Mouse (Mus musculus) liver, embryonic 13.5 days (tissue): ENCODE measurements around the gene Prm1. TPM values are rescaled to one million over a fixed set of nuclear protein-coding genes. Genes with fewer than 3 reads are reported as not detected.
"Not testable (repeated sequence)": the region's sequence is repeated elsewhere in the genome, so short reads cannot be mapped to it uniquely, and the experiment has no call there.

ENCODE experiments used
- ATAC-seq: fragments of 200-750 bp; cut with Nextera tagmentation; 2 replicates; pipeline ENCODE4 v1.8.0; 2017; ENCODE audit warnings: low read depth, mild to moderate bottlenecking, moderate number of reproducible peaks, moderate library complexity
- DNase-seq: peaks from one replicate; pipeline ENCODE4 v3.0.0; 2022
- H3K27ac ChIP-seq: fragments of 300-500 bp; sonication (generic); 2 replicates; pipeline ENCODE4 v1.5.1; 2015; ENCODE audit warnings: moderate library complexity, mild to moderate bottlenecking, inconsistent platforms
- H3K27me3 ChIP-seq: fragments of 300-500 bp; sonication (generic); 2 replicates; pipeline ENCODE4 v1.6.1; 2015; ENCODE audit warnings: mild to moderate bottlenecking, inconsistent platforms
- H3K36me3 ChIP-seq: fragments of 300-500 bp; sonication (generic); 2 replicates; pipeline ENCODE4 v1.6.1; 2015; ENCODE audit warnings: mild to moderate bottlenecking, inconsistent platforms
- H3K4me1 ChIP-seq: fragments of 300-500 bp; sonication (generic); replicated peaks from 2 replicates; pipeline ENCODE4 v1.6.1; 2015; ENCODE audit warnings: inconsistent platforms
- H3K4me2 ChIP-seq: fragments of 300-500 bp; sonication (generic); 2 replicates; pipeline ENCODE4 v1.6.1; 2015; ENCODE audit warnings: inconsistent platforms, mild to moderate bottlenecking, moderate library complexity
- H3K4me3 ChIP-seq: fragments of 300-500 bp; sonication (generic); replicated peaks from 2 replicates; pipeline ENCODE4 v1.5.1; 2015; ENCODE audit warnings: mild to moderate bottlenecking, inconsistent platforms
- H3K9ac ChIP-seq: fragments of 300-500 bp; sonication (generic); 2 replicates; pipeline ENCODE4 v1.6.1; 2015; ENCODE audit warnings: mild to moderate bottlenecking, inconsistent platforms
- H3K9me3 ChIP-seq: fragments of 300-500 bp; sonication (generic); replicated peaks from 2 replicates; pipeline ENCODE4 v1.6.1; 2016; ENCODE audit warnings: inconsistent platforms
- WGBS: fragments of 180-500 bp; shearing (Covaris S2); methylation state at CpG from one replicate; pipeline ENCODE4 v1.1.7; 2015; ENCODE audit not compliant: insufficient replicate concordance; 5-methylcytosine and 5-hydroxymethylcytosine counted together
- polyA plus RNA-seq: library from polyadenylated mRNA; unstranded; fragments of >200 nt; fragmentation: Nextera tagmentation; extraction: Ambion mirVana; gene quantifications from 2 replicates; pipeline ENCODE4 v1.2.1, GENCODE M21; 2015

Prm1 gene
- polyA plus RNA-seq, 1 experiment from 2014 or later: not detected

- Histone ChIP-seq H3K4me3 (no peak overlapping the region), H3K9me3 (no peaks in the 10 kb centered on the region), H3K36me3 (no peaks in the 10 kb centered on the region), H3K27me3 (peaks cover 10% of the 10 kb centered on the region; the same call in 1 of the 2 replicates), H3K27ac (no peak overlapping the region), H3K4me2 (no peak overlapping the region), H3K9ac (no peak overlapping the region), H3K4me1 (0 out of 2 replicates have a peak, but pooled peaks cover 3% of the 10 kb centered on the region)
- 69% methylated on average over 4 of the region's 4 CpGs for WGBS
- DNase-seq: no peak
- ATAC-seq: no peak
Measured at GRCm38 (mm10) chr16:10821387-10821786, 15.7 kb upstream of the Prm1 start.

- H3K27ac ChIP-seq: no peak overlapping the region
- no peak overlapping the region for H3K9ac ChIP-seq
- H3K4me2 ChIP-seq: no peak overlapping the region
- peaks cover 7% of the 10 kb centered on the region for H3K4me1 ChIP-seq
- H3K9me3 ChIP-seq: no peaks in the 10 kb centered on the region
- peaks cover 11% of the 10 kb centered on the region; the same call in 1 of the 2 replicates for H3K27me3 ChIP-seq
- no peak for ATAC-seq
- H3K36me3 ChIP-seq: no peaks in the 10 kb centered on the region
- DNase-seq: no peak
- H3K4me3 ChIP-seq: no peak overlapping the region
- 53% methylated on average over 3 of the region's 3 CpGs for WGBS
Measured at GRCm38 (mm10) chr16:10819966-10820365, 14.3 kb upstream of the Prm1 start.

GRCm38 (mm10) chr16:10818579-10819135 lies 13.0 kb upstream of the Prm1 start:
- DNase-seq (no peak), ATAC-seq (no peak)
- no peak overlapping the region for H3K27ac ChIP-seq
- 74% methylated on average over 4 of the region's 4 CpGs for WGBS
- no peak overlapping the region for H3K4me2 ChIP-seq
- H3K36me3 ChIP-seq: no peaks in the 10 kb centered on the region
- peaks cover 11% of the 10 kb centered on the region; the same call in 1 of the 2 replicates for H3K27me3 ChIP-seq
- no peak overlapping the region for H3K4me3 ChIP-seq
- no peak overlapping the region for H3K9ac ChIP-seq
- H3K4me1 ChIP-seq: peaks cover 13% of the 10 kb centered on the region
- H3K9me3 ChIP-seq: no peaks in the 10 kb centered on the region

- peaks cover 13% of the 10 kb centered on the region for H3K4me1 ChIP-seq
- H3K4me2 ChIP-seq: no peak overlapping the region
- peaks cover 23% of the 10 kb centered on the region for H3K27me3 ChIP-seq
- no peaks in the 10 kb centered on the region for H3K9me3 ChIP-seq
- no peak overlapping the region for H3K27ac ChIP-seq
- no peak overlapping the region for H3K9ac ChIP-seq
- WGBS: 28% methylated on average over 4 of the region's 4 CpGs
- ATAC-seq (peak; percentile 51), DNase-seq (no peak)
- no peaks in the 10 kb centered on the region for H3K36me3 ChIP-seq
- no peak overlapping the region for H3K4me3 ChIP-seq
Measured at GRCm38 (mm10) chr16:10814864-10815263, 9.2 kb upstream of the Prm1 start.

GRCm38 (mm10) chr16:10813726-10814125 lies 8.1 kb upstream of the Prm1 start:
- H3K4me3 ChIP-seq: no peak overlapping the region
- ATAC-seq: no peak
- no peak for DNase-seq
- H3K27me3 ChIP-seq: peaks cover 31% of the 10 kb centered on the region
- no peaks in the 10 kb centered on the region for H3K9me3 ChIP-seq
- no peak overlapping the region for H3K27ac ChIP-seq
- peaks cover 13% of the 10 kb centered on the region for H3K4me1 ChIP-seq
- 46% methylated on average over 4 of the region's 4 CpGs for WGBS
- no peaks in the 10 kb centered on the region for H3K36me3 ChIP-seq
- no peak overlapping the region for H3K9ac ChIP-seq
- H3K4me2 ChIP-seq: no peak overlapping the region

GRCm38 (mm10) chr16:10812865-10813371 lies 7.3 kb upstream of the Prm1 start, which contains the start of gene Gm11172:
Gm11172 (plus strand) TSS chr16:10812915.
- Histone ChIP-seq H3K9ac (no peak within 1 kb of the TSS), H3K9me3 (no peaks in the 10 kb centered on the region), H3K36me3 (no peaks in the 10 kb centered on the region), H3K4me1 (peaks cover 13% of the 10 kb centered on the region), H3K27ac (no peak within 1 kb of the TSS), H3K4me2 (no peak within 1 kb of the TSS), H3K4me3 (no peak within 1 kb of the TSS), H3K27me3 (peaks cover 35% of the 10 kb centered on the region)
- 30% methylated on average over 2 of the region's 2 CpGs for WGBS
- no peak for DNase-seq
- ATAC-seq: no peak

- 76% methylated on average over 1 of the region's 1 CpGs for WGBS
- Histone ChIP-seq H3K9me3 (no peaks in the 10 kb centered on the region), H3K36me3 (no peaks in the 10 kb centered on the region), H3K27ac (no peak overlapping the region), H3K4me3 (no peak overlapping the region), H3K9ac (no peak overlapping the region), H3K4me2 (no peak overlapping the region), H3K4me1 (peaks cover 10% of the 10 kb centered on the region), H3K27me3 (peaks cover 35% of the 10 kb centered on the region)
- no peak for DNase-seq
- ATAC-seq: no peak
Measured at GRCm38 (mm10) chr16:10810376-10810775, 4.7 kb upstream of the Prm1 start.

GRCm38 (mm10) chr16:10802420-10802819 lies 3.2 kb downstream of the Prm1 start:
- ATAC-seq, H3K9me3 ChIP-seq, H3K9ac ChIP-seq, H3K4me1 ChIP-seq, H3K4me2 ChIP-seq, H3K27ac ChIP-seq, H3K27me3 ChIP-seq, H3K4me3 ChIP-seq, DNase-seq, H3K36me3 ChIP-seq: not testable (repeated sequence)
- 68% methylated on average over 3 of the region's 3 CpGs for whole genome bisulfite sequencing

GRCm38 (mm10) chr16:10796034-10796433 lies 9.6 kb downstream of the Prm1 start, which contains the start of gene Prm2:
Prm2 (minus strand) TSS chr16:10796134.
- H3K36me3 ChIP-seq: no peaks in the 10 kb centered on the region
- no peak within 1 kb of the TSS for H3K4me2 ChIP-seq
- no peak for ATAC-seq
- WGBS: 54% methylated on average over 6 of the region's 6 CpGs
- H3K9ac ChIP-seq: no peak within 1 kb of the TSS
- no peaks in the 10 kb centered on the region for H3K4me1 ChIP-seq
- H3K4me3 ChIP-seq: no peak within 1 kb of the TSS
- no peak for DNase-seq
- peaks cover 49% of the 10 kb centered on the region for H3K27me3 ChIP-seq
- H3K9me3 ChIP-seq: no peaks in the 10 kb centered on the region
- no peak within 1 kb of the TSS for H3K27ac ChIP-seq

GRCm38 (mm10) chr16:10790702-10791101 lies 14.9 kb downstream of the Prm1 start, which contains the start of gene Prm3:
Prm3 (minus strand) TSS chr16:10790914.
- peaks cover 32% of the 10 kb centered on the region for H3K27me3 ChIP-seq
- no peaks in the 10 kb centered on the region for H3K9me3 ChIP-seq
- DNase-seq: no peak
- peaks cover 16% of the 10 kb centered on the region for H3K4me1 ChIP-seq
- no peak within 1 kb of the TSS for H3K27ac ChIP-seq
- no peak within 1 kb of the TSS for H3K4me2 ChIP-seq
- no peak for ATAC-seq
- WGBS: 48% methylated on average over 9 of the region's 9 CpGs
- no peaks in the 10 kb centered on the region for H3K36me3 ChIP-seq
- no peak within 1 kb of the TSS for H3K4me3 ChIP-seq
- no peak within 1 kb of the TSS for H3K9ac ChIP-seq

GRCm38 (mm10) chr16:10788866-10789265 lies 16.8 kb downstream of the Prm1 start:
- no peak for DNase-seq
- Histone ChIP-seq H3K27ac (no peak overlapping the region), H3K4me3 (no peak overlapping the region), H3K27me3 (peaks cover 32% of the 10 kb centered on the region), H3K4me1 (peaks cover 30% of the 10 kb centered on the region), H3K9ac (no peak overlapping the region), H3K4me2 (no peak overlapping the region), H3K9me3 (no peaks in the 10 kb centered on the region), H3K36me3 (no peaks in the 10 kb centered on the region)
- no peak for ATAC-seq
- WGBS: 47% methylated on average over 4 of the region's 4 CpGs

- Histone ChIP-seq H3K4me3 (no peak within 1 kb of the TSS), H3K9ac (no peak within 1 kb of the TSS), H3K27me3 (peaks cover 38% of the 10 kb centered on the region), H3K4me2 (no peak within 1 kb of the TSS), H3K9me3 (no peaks in the 10 kb centered on the region), H3K27ac (no peak within 1 kb of the TSS), H3K36me3 (no peaks in the 10 kb centered on the region), H3K4me1 (peaks cover 36% of the 10 kb centered on the region)
- ATAC-seq: no peak
- DNase-seq: no peak
- 43% methylated on average over 16 of the region's 16 CpGs for WGBS
Measured at GRCm38 (mm10) chr16:10788271-10788670, 17.4 kb downstream of the Prm1 start, which contains the start of gene Tnp2. Tnp2 (minus strand) TSS chr16:10788660.
